Mouse (Mus musculus) kidney, embryonic 16.5 days (tissue): Measurements from ENCODE around the gene Ctf2. TPM values are rescaled to one million over a fixed set of nuclear protein-coding genes. Genes with fewer than 3 reads are reported as not detected.

Experiments used
- ATAC-seq: fragments of 200-750 bp; cut with Nextera tagmentation; 2 replicates; pipeline ENCODE4 v1.8.0; 2017; ENCODE audit warnings: moderate TSS enrichment; ENCODE audit not compliant: low FRiP score, low TSS enrichment
- H3K27ac ChIP-seq: fragments of 300-500 bp; sonication (generic); 2 replicates; pipeline ENCODE4 v1.5.1; 2014; ENCODE audit warnings: low read length
- H3K27me3 ChIP-seq: fragments of 300-500 bp; sonication (generic); 2 replicates; pipeline ENCODE4 v1.6.1; 2014; ENCODE audit warnings: low read length, control low read depth, mixed read lengths; ENCODE audit not compliant: insufficient read depth
- H3K36me3 ChIP-seq: fragments of 300-500 bp; sonication (generic); 2 replicates; pipeline ENCODE4 v1.6.1; 2014; ENCODE audit warnings: low read length, control low read depth, mixed read lengths; ENCODE audit not compliant: insufficient read depth
- H3K4me1 ChIP-seq: fragments of 300-500 bp; sonication (generic); 2 replicates; pipeline ENCODE4 v1.6.1; 2014; ENCODE audit warnings: low read length, control low read depth, mixed read lengths; ENCODE audit not compliant: insufficient read depth
- H3K4me2 ChIP-seq: fragments of 300-500 bp; sonication (generic); replicated peaks from 2 replicates; pipeline ENCODE4 v1.6.1; 2014; ENCODE audit warnings: low read depth, low read length
- H3K4me3 ChIP-seq: fragments of 300-500 bp; sonication (generic); 2 replicates; pipeline ENCODE4 v1.5.1; 2014; ENCODE audit warnings: mild to moderate bottlenecking, low read length
- H3K9ac ChIP-seq: fragments of 300-500 bp; sonication (generic); replicated peaks from 2 replicates; pipeline ENCODE4 v1.6.1; 2014; ENCODE audit warnings: low read length
- H3K9me3 ChIP-seq: fragments of 300-500 bp; sonication (generic); 2 replicates; pipeline ENCODE4 v1.6.1; 2016; ENCODE audit warnings: low read length, control low read depth
- WGBS: fragments of 180-500 bp; shearing (Covaris S2); extraction: QIAGEN DNeasy Blood & Tissue Kit; methylation state at CpG from one replicate; pipeline ENCODE4 v1.1.7; 2014; 5-methylcytosine and 5-hydroxymethylcytosine counted together
- polyA plus RNA-seq: library from polyadenylated mRNA; unstranded; fragments of >200 nt; fragmentation: Nextera tagmentation; extraction: Ambion mirVana; gene quantifications from 2 replicates; pipeline ENCODE4 v1.2.1, GENCODE M21; 2015

The Ctf2 gene
- polyA plus RNA-seq, 1 experiment from 2014 or later: 0.15 TPM

DNA sequence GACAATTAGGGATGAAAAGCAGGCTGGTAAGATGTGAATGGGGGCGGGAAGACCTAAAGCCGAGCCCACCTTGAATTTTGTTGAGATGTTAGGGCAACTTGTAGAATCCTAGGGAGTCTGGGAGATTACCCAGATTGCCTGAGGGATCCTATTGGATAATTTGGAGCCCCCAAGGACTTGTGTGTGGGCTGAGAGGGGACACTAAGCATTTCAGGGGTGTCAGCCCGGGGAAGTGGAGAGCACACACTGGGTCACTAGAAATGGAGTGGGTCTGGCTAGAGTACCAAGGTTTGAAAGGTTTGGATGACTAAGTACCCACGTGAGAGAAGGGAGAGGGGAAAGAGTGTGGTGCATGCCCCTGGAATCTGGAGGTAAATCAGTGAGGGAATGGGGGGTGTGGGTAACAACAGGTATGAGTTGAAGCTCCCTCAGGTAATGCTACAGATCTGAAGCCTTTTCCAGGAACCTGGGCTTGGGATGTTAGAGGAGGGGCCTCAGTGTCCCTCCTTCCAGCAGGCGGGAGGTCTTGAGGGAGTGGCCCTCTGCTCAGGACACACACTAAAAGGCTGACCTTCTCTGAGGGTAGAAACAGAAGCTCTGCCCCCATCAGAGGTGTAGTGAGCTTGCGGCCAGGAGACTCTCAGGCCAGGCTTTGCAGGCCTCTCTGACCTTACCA, 15.7 kb upstream of the Ctf2 start:
- H3K27ac ChIP-seq: peak overlapping the region; percentile 93
- H3K27me3 ChIP-seq: no peaks in the 10 kb centered on the region
- peaks cover 14% of the 10 kb centered on the region for H3K4me1 ChIP-seq
- H3K36me3 ChIP-seq: peaks cover 47% of the 10 kb centered on the region
- 24% methylated on average over 6 of the region's 6 CpGs for WGBS
- ATAC-seq: no peak
- peak overlapping the region; percentile 76 for H3K4me2 ChIP-seq
- peak overlapping the region; percentile 87 for H3K9ac ChIP-seq
- H3K4me3 ChIP-seq: peak overlapping the region; percentile 84
- H3K9me3 ChIP-seq: no peaks in the 10 kb centered on the region

DNA sequence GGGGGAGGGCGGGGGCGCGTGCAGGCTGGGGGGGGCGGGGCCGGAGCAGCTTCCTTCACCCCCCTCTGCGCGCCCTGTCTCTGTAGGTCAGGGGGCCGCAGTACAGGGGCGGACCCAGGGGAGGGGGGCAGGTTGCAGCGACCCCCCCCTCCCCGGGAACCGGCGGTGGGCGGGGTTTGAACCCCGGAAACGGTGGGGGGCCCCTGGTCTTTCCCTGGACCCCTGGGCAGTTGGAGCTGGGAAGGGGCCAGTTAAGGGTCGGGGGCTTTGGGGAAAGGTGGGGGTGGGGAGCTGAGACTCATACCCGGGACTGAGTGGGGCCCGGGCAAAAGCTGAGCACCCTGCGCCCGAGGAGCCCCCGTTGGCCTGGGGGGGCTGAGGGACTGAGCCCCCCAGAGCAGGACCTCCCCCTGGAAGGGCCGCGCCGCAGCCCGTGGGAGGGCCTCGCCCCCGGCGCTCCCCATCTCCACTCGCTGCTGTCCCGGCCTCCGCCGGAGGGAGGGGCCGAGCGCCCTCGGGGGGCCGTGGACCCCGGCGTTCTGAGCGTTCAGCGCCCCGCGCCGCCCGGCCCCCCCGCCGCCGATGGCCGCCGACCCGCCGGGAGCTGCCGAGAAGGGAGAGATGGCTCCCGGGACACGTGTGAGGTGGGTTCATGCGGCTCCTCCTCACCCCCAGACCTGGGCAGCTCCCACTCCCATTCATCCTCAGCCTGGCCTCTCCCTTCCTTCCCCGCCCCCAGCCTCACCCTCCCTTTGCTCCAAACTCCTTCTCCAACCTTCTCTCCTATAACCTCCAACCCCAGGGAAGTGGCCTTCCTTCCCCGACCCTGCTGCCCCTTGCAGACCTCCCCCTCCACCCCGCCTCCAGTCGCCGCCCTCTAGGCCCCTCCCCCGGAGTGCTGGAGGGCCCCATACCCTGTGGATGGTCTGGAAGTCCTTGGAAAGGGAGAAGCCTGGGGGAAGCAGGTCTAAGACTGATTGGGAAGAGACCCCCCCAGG, 14.8 kb upstream of the Ctf2 start:
- under 1% methylated on average over 26 of the region's 62 CpGs for WGBS
- Histone ChIP-seq H3K36me3 (peaks cover 38% of the 10 kb centered on the region), H3K9ac (peak overlapping the region; percentile 87), H3K27me3 (no peaks in the 10 kb centered on the region), H3K4me3 (peak overlapping the region; percentile 84), H3K9me3 (no peaks in the 10 kb centered on the region), H3K4me1 (peaks cover 14% of the 10 kb centered on the region), H3K27ac (peak overlapping the region; percentile 93), H3K4me2 (peak overlapping the region; percentile 76)
- ATAC-seq: peak; percentile 13

- no peaks in the 10 kb centered on the region for H3K27me3 ChIP-seq
- no peaks in the 10 kb centered on the region for H3K9me3 ChIP-seq
- peak overlapping the region; percentile 93 for H3K27ac ChIP-seq
- H3K4me2 ChIP-seq: peak overlapping the region; percentile 76
- peak overlapping the region; percentile 84 for H3K4me3 ChIP-seq
- H3K36me3 ChIP-seq: peaks cover 29% of the 10 kb centered on the region
- peaks cover 14% of the 10 kb centered on the region for H3K4me1 ChIP-seq
- 0% methylated on average over 37 of the region's 39 CpGs for WGBS
- peak overlapping the region; percentile 87 for H3K9ac ChIP-seq
- ATAC-seq: peak; percentile 92
These were observed 13.9 kb upstream of the Ctf2 start for GRCm38 (mm10) chr7:127745652-127746493.

- no peaks in the 10 kb centered on the region for H3K9me3 ChIP-seq
- H3K4me2 ChIP-seq: peak overlapping the region; percentile 76
- H3K27ac ChIP-seq: peak overlapping the region; percentile 93
- peak; percentile 86 for ATAC-seq
- no peaks in the 10 kb centered on the region for H3K27me3 ChIP-seq
- 0% methylated on average over 19 of the region's 19 CpGs for WGBS
- peak overlapping the region; percentile 87 for H3K9ac ChIP-seq
- H3K4me1 ChIP-seq: peaks cover 14% of the 10 kb centered on the region
- peaks cover 23% of the 10 kb centered on the region for H3K36me3 ChIP-seq
- peak overlapping the region; percentile 84 for H3K4me3 ChIP-seq
These were observed 13.3 kb upstream of the Ctf2 start for GRCm38 (mm10) chr7:127745251-127745651.

DNA sequence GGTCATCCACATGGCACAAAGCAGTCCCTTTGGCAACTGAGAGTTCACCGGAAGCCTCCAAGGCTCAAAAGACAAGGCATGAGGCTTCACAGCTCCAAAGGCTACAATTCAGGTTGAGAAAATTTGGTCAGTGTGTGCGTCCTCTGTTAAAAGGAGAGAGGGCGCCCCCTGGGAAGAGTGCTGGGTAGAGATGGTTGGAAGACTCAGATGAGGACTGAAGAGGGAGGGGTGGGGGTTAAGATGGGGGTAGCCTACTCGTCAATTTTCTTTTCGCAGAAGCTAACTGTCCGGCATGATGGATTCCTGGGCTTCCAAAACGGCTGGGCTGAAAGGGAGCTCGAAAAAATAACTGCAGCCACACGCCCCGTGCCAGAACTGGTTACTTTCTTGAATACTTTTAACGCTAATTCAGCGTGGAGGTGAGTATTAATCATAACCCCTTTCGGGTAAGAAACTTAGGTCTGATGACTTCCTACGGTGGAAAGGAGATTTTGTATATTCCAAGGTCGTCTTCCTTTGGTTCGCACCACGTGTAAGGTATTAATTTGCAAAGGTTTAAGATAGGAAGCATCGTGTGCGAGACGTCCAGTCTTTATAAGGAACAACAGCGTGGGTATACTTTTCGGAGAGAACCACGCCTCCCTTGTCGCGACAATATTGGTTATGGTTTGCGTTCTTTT, 12.5 kb upstream of the Ctf2 start, which contains the start of gene Fbxl19:
TSS of gene Fbxl19 (plus strand) at position 178 of the 680 bp plus-strand sequence.
- Histone ChIP-seq H3K4me3 (peak within 1 kb of the TSS; percentile 84), H3K27me3 (no peaks in the 10 kb centered on the region), H3K4me1 (peaks cover 14% of the 10 kb centered on the region), H3K27ac (peak within 1 kb of the TSS; percentile 93), H3K9me3 (no peaks in the 10 kb centered on the region), H3K9ac (peak within 1 kb of the TSS; percentile 87), H3K36me3 (peaks cover 15% of the 10 kb centered on the region), H3K4me2 (peak within 1 kb of the TSS; percentile 76)
- ATAC-seq: no peak
- under 1% methylated on average over 26 of the region's 26 CpGs for WGBS

DNA sequence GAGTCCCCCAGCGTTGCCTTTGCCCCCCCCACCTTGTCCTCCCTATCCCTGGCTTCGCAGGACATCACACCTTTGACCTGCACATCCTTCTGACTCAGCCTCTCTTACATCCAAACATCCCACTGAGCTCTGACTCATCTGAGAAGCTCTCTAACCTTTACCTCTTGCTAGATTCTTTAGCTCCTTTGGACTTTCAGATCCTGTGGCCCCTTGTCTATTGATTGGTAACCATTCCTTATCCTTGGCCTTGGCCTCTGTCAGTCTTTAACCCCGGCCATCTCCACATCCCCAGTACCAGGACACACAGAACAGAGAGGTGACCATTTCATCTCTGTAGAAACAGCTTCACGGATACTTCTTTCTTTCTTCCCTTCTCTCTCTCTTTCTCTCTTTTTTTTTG, 1.8 kb downstream of the Ctf2 start:
- no peak for ATAC-seq
- no peak overlapping the region for H3K4me3 ChIP-seq
- H3K27me3 ChIP-seq: no peaks in the 10 kb centered on the region
- H3K4me1 ChIP-seq: no peaks in the 10 kb centered on the region
- H3K4me2 ChIP-seq: no peak overlapping the region
- H3K9me3 ChIP-seq: no peaks in the 10 kb centered on the region
- H3K9ac ChIP-seq: no peak overlapping the region
- WGBS: 59% methylated on average over 4 of the region's 4 CpGs
- no peak overlapping the region for H3K27ac ChIP-seq
- H3K36me3 ChIP-seq: no peaks in the 10 kb centered on the region

- H3K9ac ChIP-seq: no peak overlapping the region
- no peak for ATAC-seq
- WGBS: 81% methylated on average over 7 of the region's 7 CpGs
- no peak overlapping the region for H3K4me3 ChIP-seq
- H3K4me2 ChIP-seq: no peak overlapping the region
- no peak overlapping the region for H3K27ac ChIP-seq
- H3K4me1 ChIP-seq: no peaks in the 10 kb centered on the region
- no peaks in the 10 kb centered on the region for H3K27me3 ChIP-seq
- no peaks in the 10 kb centered on the region for H3K36me3 ChIP-seq
- no peaks in the 10 kb centered on the region for H3K9me3 ChIP-seq
These were observed 4.1 kb downstream of the Ctf2 start for GRCm38 (mm10) chr7:127727898-127728297.

DNA sequence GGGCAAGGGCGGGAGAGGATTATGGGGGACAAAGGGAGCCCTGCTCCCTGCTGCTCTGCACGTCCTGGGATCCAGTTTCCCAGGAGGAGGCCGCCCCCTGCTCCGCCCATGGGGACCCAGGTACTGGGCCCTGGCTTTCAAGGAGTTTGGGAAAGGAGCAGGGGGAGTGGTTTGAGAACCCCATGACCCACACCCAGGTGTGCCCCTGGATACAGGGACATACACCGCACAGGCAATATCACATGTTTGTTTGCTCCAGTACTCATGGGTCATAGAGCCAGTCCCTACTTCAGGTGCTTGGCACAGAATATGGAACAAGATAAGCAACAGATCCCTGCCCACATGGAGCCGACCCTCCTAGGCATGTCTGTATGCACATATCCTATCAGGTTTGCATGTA, 6.0 kb downstream of the Ctf2 start:
- no peaks in the 10 kb centered on the region for H3K9me3 ChIP-seq
- no peaks in the 10 kb centered on the region for H3K36me3 ChIP-seq
- 65% methylated on average over 6 of the region's 6 CpGs for WGBS
- H3K4me2 ChIP-seq: no peak overlapping the region
- no peak overlapping the region for H3K9ac ChIP-seq
- no peaks in the 10 kb centered on the region for H3K4me1 ChIP-seq
- no peak overlapping the region for H3K27ac ChIP-seq
- H3K4me3 ChIP-seq: no peak overlapping the region
- no peaks in the 10 kb centered on the region for H3K27me3 ChIP-seq
- no peak for ATAC-seq

- no peak overlapping the region for H3K27ac ChIP-seq
- WGBS: 52% methylated on average over 2 of the region's 2 CpGs
- H3K4me2 ChIP-seq: no peak overlapping the region
- no peak overlapping the region for H3K9ac ChIP-seq
- no peaks in the 10 kb centered on the region for H3K4me1 ChIP-seq
- no peak overlapping the region for H3K4me3 ChIP-seq
- H3K9me3 ChIP-seq: no peaks in the 10 kb centered on the region
- no peaks in the 10 kb centered on the region for H3K27me3 ChIP-seq
- H3K36me3 ChIP-seq: no peaks in the 10 kb centered on the region
- no peak for ATAC-seq
These were observed 6.5 kb downstream of the Ctf2 start for GRCm38 (mm10) chr7:127725490-127725889.
